Comparison of ENCODE assay signal across 20 mouse cellular contexts in the genomic region with DNA sequence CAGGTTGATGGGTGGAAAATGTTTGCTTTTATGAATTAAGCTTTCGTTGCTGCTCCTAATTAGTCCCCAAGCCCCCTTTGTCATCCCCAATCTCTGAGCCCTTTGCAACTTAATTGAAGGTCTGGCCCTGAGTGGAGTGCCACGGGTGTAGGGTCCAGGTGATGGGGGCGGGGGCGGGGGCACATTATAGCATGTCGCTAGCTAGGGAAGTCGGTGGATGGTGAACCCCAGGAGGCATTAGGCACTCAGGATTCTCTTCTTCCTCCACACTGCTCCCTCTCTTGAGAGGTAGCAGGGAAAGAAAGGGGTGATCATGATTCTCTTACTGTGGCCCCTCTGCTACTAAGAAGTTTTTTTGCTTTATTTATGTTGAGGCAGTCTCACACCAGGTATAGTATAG. TPM values are rescaled to one million over a fixed set of nuclear protein-coding genes. Genes with fewer than 3 reads are reported as not detected.
"Had no signal": no experiment of that assay in that cellular context is flagged by ENCODE, and none has a peak within 500 bp of the region (broad histone marks: within the 10 kb centered on the region; RNA-seq: fewer than 3 reads in every experiment).

No protein-coding gene starts in this region.

- ATAC-seq: midbrain, embryonic 13.5 days; midbrain, embryonic 16.5 days had no signal

- H3K4me2 ChIP-seq: lung, embryonic 14.5 days; midbrain, embryonic 13.5 days; neural tube, embryonic 13.5 days; neural tube, embryonic 15.5 days; stomach, embryonic 15.5 days had no signal

- H3K27ac ChIP-seq: midbrain, embryonic 10.5 days; midbrain, embryonic 13.5 days; neural tube, embryonic 13.5 days; neural tube, embryonic 15.5 days; stomach, embryonic 15.5 days; stomach, postnatal 0 days had no signal

- H3K4me3 ChIP-seq: midbrain, embryonic 10.5 days; midbrain, embryonic 13.5 days; myocyte; neural tube, embryonic 13.5 days; neural tube, embryonic 15.5 days; stomach, embryonic 15.5 days had no signal

- H3K9me3 ChIP-seq: midbrain, embryonic 10.5 days; midbrain, embryonic 13.5 days; neural tube, embryonic 13.5 days; neural tube, embryonic 15.5 days; stomach, embryonic 15.5 days had no signal

- H3K9ac ChIP-seq: lung, embryonic 14.5 days; midbrain, embryonic 13.5 days; neural tube, embryonic 13.5 days; neural tube, embryonic 15.5 days; stomach, embryonic 15.5 days had no signal

- H3K36me3 ChIP-seq: midbrain, embryonic 10.5 days; midbrain, embryonic 13.5 days; neural tube, embryonic 13.5 days; neural tube, embryonic 15.5 days; stomach, embryonic 15.5 days had no signal

- DNase-seq: lung, adult 18-20 months; lung, embryonic 14.5 days; lung, postnatal 10 days; lung, postnatal 4 days; retina, postnatal 1 day; right cerebral cortex, adult 18-20 months; right cerebral cortex, postnatal 25 days; right cerebral cortex, postnatal 4 days; spleen, adult 18-20 months; thymus, adult 18-20 months; thymus, postnatal 14 days; thymus, postnatal 36 days had no signal

RNA-seq across cellular contexts. Expression of a gene that starts 36.1 kb away (rescaled TPM):
- polyA plus RNA-seq: midbrain, embryonic 13.5 days; midbrain, embryonic 16.5 days had no signal
